Mouse (Mus musculus) embryonic facial prominence, embryonic 11.5 days (tissue): ENCODE results near the gene Rasgef1b. TPM values are rescaled to one million over a fixed set of nuclear protein-coding genes. Genes with fewer than 3 reads are reported as not detected.

ENCODE experiments used
- ATAC-seq: fragments of 200-750 bp; cut with Nextera tagmentation; replicated peaks from 2 replicates; pipeline ENCODE4 v1.8.0; 2017; ENCODE audit warnings: low read depth; ENCODE audit not compliant: insufficient number of reproducible peaks, low FRiP score, low TSS enrichment
- DNase-seq: peaks from one replicate; pipeline ENCODE4 v3.0.0-alpha.2; 2015; ENCODE audit warnings: low spot score
- H3K27ac ChIP-seq: fragments of 300-500 bp; sonication (generic); replicated peaks from 2 replicates; pipeline ENCODE4 v1.5.1; 2014; ENCODE audit warnings: mild to moderate bottlenecking, low read depth, low read length, control low read depth
- H3K27me3 ChIP-seq: fragments of 300-500 bp; sonication (generic); 2 replicates; pipeline ENCODE4 v1.6.1; 2014; ENCODE audit warnings: mild to moderate bottlenecking, low read length, moderate library complexity, mixed read lengths; ENCODE audit not compliant: control insufficient read depth, insufficient read depth
- H3K36me3 ChIP-seq: fragments of 300-500 bp; sonication (generic); replicated peaks from 2 replicates; pipeline ENCODE4 v1.6.1; 2014; ENCODE audit warnings: low read depth, mild to moderate bottlenecking, low read length, moderate library complexity, mixed read lengths; ENCODE audit not compliant: control insufficient read depth, insufficient read depth
- H3K4me1 ChIP-seq: fragments of 300-500 bp; sonication (generic); 2 replicates; pipeline ENCODE4 v1.6.1; 2014; ENCODE audit warnings: low read length, mixed read lengths; ENCODE audit not compliant: control insufficient read depth, insufficient read depth
- H3K4me2 ChIP-seq: fragments of 300-500 bp; sonication (generic); 2 replicates; pipeline ENCODE4 v1.6.1; 2014; ENCODE audit warnings: low read depth, mild to moderate bottlenecking, control low read depth, low read length, moderate library complexity
- H3K4me3 ChIP-seq: fragments of 300-500 bp; sonication (generic); 2 replicates; pipeline ENCODE4 v1.5.1; 2014; ENCODE audit warnings: low read depth, low read length, control low read depth
- H3K9ac ChIP-seq: fragments of 300-500 bp; sonication (generic); replicated peaks from 2 replicates; pipeline ENCODE4 v1.6.1; 2014; ENCODE audit warnings: mild to moderate bottlenecking, control low read depth, low read length
- H3K9me3 ChIP-seq: fragments of 300-500 bp; sonication (generic); replicated peaks from 2 replicates; pipeline ENCODE4 v1.6.1; 2016; ENCODE audit warnings: mild to moderate bottlenecking, low read length, inconsistent platforms, mixed read lengths; ENCODE audit not compliant: control insufficient read depth
- WGBS: fragments of 180-500 bp; shearing (Covaris S2); extraction: QIAGEN DNeasy Blood & Tissue Kit; methylation state at CpG from one replicate; pipeline ENCODE4 v1.1.7; 2014; 5-methylcytosine and 5-hydroxymethylcytosine counted together
- polyA plus RNA-seq: library from polyadenylated mRNA; unstranded; fragments of >200 nt; fragmentation: Nextera tagmentation; extraction: Ambion mirVana; gene quantifications from 2 replicates; pipeline ENCODE4 v1.2.1, GENCODE M21; 2014

Rasgef1b gene
- polyA plus RNA-seq, 1 experiment from 2014 or later = 14.2 TPM

GRCm38 (mm10) chr5:99234275-99234674 is 494.6 kb downstream of the Rasgef1b start:
- H3K9ac ChIP-seq = no peak overlapping the region
- no peaks in the 10 kb centered on the region for H3K9me3 ChIP-seq
- H3K36me3 ChIP-seq = no peaks in the 10 kb centered on the region
- WGBS = 94% methylated on average over 17 of the region's 17 CpGs
- H3K4me3 ChIP-seq = no peak overlapping the region
- no peak overlapping the region for H3K27ac ChIP-seq
- no peaks in the 10 kb centered on the region for H3K27me3 ChIP-seq
- H3K4me2 ChIP-seq = no peak overlapping the region
- DNase-seq (no peak), ATAC-seq (no peak)
- H3K4me1 ChIP-seq = no peaks in the 10 kb centered on the region

- no peak overlapping the region for H3K9ac ChIP-seq
- 87% methylated on average over 3 of the region's 3 CpGs for WGBS
- H3K4me1 ChIP-seq = no peaks in the 10 kb centered on the region
- ATAC-seq = no peak
- no peak overlapping the region for H3K4me3 ChIP-seq
- H3K9me3 ChIP-seq = no peaks in the 10 kb centered on the region
- no peak overlapping the region for H3K4me2 ChIP-seq
- no peak for DNase-seq
- H3K27me3 ChIP-seq = no peaks in the 10 kb centered on the region
- H3K27ac ChIP-seq = no peak overlapping the region
- no peaks in the 10 kb centered on the region for H3K36me3 ChIP-seq
Observed at GRCm38 (mm10) chr5:99233176-99233575, 495.7 kb downstream of the Rasgef1b start.

DNA sequence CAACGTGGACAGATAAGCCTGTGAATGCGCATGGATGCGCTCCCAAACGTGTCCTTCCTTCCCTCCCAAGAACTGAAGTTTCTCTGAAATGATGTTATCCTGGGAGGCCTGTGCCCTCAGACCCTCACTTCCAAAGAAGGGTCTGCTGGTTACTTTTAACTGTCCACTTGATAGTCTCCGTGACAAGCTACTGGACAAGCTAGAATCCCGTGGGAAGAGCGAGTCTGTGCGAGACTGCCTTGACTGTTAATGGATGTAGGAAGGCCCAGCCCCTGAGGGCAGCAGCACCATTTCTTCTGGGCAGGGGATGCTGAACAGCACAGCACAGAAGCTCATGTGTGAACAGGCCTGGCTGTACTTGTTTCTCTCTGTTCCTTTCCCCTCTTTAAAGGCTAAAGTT is 496.5 kb downstream of the Rasgef1b start:
- Histone ChIP-seq H3K36me3 (no peaks in the 10 kb centered on the region), H3K4me3 (no peak overlapping the region), H3K4me2 (no peak overlapping the region), H3K9me3 (no peaks in the 10 kb centered on the region), H3K27me3 (no peaks in the 10 kb centered on the region), H3K4me1 (no peaks in the 10 kb centered on the region), H3K9ac (no peak overlapping the region), H3K27ac (no peak overlapping the region)
- WGBS = 89% methylated on average over 8 of the region's 8 CpGs
- ATAC-seq = no peak
- DNase-seq = no peak

GRCm38 (mm10) chr5:99230476-99230875 is 498.4 kb downstream of the Rasgef1b start:
- no peak overlapping the region for H3K9ac ChIP-seq
- DNase-seq (no peak), ATAC-seq (no peak)
- no peaks in the 10 kb centered on the region for H3K27me3 ChIP-seq
- no peak overlapping the region for H3K4me3 ChIP-seq
- WGBS = 92% methylated on average over 7 of the region's 7 CpGs
- H3K4me2 ChIP-seq = no peak overlapping the region
- H3K9me3 ChIP-seq = no peaks in the 10 kb centered on the region
- H3K4me1 ChIP-seq = no peaks in the 10 kb centered on the region
- no peaks in the 10 kb centered on the region for H3K36me3 ChIP-seq
- no peak overlapping the region for H3K27ac ChIP-seq

DNA sequence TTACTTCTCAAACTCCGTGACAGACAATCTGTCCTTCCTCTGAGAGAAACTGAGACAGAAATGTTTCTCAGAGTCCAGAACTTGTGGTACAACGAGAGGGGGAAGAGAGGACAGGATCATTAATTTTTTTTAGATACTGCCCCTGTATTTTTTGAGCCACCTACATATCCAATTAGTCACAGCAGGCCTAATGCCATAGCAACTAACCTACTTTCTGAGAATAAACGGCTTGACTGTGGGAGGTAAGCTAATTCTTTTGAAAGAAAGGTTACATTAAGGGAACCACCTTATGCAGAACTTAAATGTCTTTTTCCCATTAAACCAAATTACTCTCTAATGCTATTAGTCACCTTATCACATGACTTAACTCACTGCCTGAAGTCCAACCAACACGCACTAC is 501.5 kb downstream of the Rasgef1b start:
- no peak for ATAC-seq
- Histone ChIP-seq H3K4me1 (no peaks in the 10 kb centered on the region), H3K27me3 (no peaks in the 10 kb centered on the region), H3K36me3 (no peaks in the 10 kb centered on the region), H3K4me2 (no peak overlapping the region), H3K27ac (no peak overlapping the region), H3K9me3 (no peaks in the 10 kb centered on the region), H3K4me3 (no peak overlapping the region), H3K9ac (no peak overlapping the region)
- DNase-seq = no peak
- 83% methylated on average over 4 of the region's 4 CpGs for WGBS

- Histone ChIP-seq H3K36me3 (no peaks in the 10 kb centered on the region), H3K27me3 (no peaks in the 10 kb centered on the region)
Observed at GRCm38 (mm10) chr5:99224571-99225011, 504.3 kb downstream of the Rasgef1b start.

DNA sequence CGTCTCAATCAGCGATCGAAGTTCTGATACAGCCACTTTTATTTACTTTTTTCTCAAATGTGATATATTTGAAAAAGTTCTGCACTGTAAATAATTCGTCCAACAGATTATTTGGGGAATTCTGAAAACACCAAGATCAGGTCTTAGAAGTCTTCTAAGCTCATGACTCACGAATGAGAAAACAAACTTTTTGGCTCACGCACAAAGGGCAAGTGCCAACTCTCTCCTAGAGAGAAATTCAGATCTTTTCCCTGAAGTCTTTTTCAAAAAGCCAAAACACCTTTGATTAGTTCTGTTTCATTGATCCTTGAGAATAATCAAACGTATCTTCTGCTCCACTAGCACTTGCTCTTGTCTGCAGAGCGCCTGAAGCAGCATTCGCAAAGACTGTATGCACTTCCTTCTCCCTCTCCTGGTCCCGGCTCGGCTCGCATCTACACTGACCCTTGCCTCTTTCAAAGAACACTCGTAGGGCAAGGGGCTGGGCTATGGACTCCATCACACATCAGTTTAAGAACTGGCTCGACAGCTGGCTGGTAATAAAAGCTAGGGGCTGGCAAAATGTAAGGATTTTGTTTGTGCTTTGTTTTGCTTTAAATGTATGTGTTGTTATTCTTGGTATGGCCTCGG is 504.9 kb downstream of the Rasgef1b start:
- no peaks in the 10 kb centered on the region for H3K4me1 ChIP-seq
- H3K4me3 ChIP-seq = no peak overlapping the region
- H3K9me3 ChIP-seq = no peaks in the 10 kb centered on the region
- 65% methylated on average over 15 of the region's 15 CpGs for WGBS
- no peaks in the 10 kb centered on the region; the same call in 1 of the 2 replicates for H3K36me3 ChIP-seq
- DNase-seq (no peak), ATAC-seq (no peak)
- no peak overlapping the region for H3K9ac ChIP-seq
- no peak overlapping the region for H3K27ac ChIP-seq
- no peaks in the 10 kb centered on the region for H3K27me3 ChIP-seq
- no peak overlapping the region for H3K4me2 ChIP-seq

More at GRCm38 (mm10) chr5:99224571-99225011, 504.3 kb downstream of the Rasgef1b start:
- Histone ChIP-seq H3K9ac (no peak overlapping the region), H3K27ac (no peak overlapping the region), H3K4me3 (no peak overlapping the region), H3K4me2 (no peak overlapping the region), H3K9me3 (no peaks in the 10 kb centered on the region), H3K4me1 (no peaks in the 10 kb centered on the region)
- ATAC-seq = no peak; the same call in 1 of the 2 replicates
- no peak for DNase-seq
- 69% methylated on average over 5 of the region's 5 CpGs for WGBS

DNA sequence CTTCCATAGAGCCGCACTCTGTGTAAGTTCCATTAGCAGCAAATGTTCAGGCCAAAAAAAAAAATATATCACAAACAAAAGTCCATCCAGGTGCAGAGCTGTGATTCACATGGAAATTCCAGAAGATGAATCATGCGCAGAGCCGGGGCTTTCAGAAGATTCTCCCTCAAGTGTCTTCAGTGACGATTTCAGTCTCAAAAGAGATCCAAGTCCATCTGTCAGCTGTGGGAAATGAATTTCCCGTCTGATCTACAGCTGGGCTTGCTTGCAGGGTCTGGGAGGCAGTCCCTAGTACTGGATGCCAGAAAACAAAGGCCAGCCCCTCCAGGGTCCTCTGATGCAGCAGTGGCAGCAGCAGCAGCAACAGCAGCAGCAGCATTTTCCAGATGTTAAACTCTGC is 510.5 kb downstream of the Rasgef1b start:
- WGBS = 78% methylated on average over 5 of the region's 5 CpGs
- Histone ChIP-seq H3K4me3 (no peak overlapping the region), H3K4me2 (no peak overlapping the region), H3K9ac (no peak overlapping the region), H3K27me3 (no peaks in the 10 kb centered on the region), H3K4me1 (no peaks in the 10 kb centered on the region), H3K27ac (no peak overlapping the region), H3K9me3 (no peaks in the 10 kb centered on the region), H3K36me3 (no peaks in the 10 kb centered on the region; the same call in 1 of the 2 replicates)
- DNase-seq = no peak
- no peak for ATAC-seq
